Mouse (Mus musculus): ENCODE data around the gene Guca1a. TPM values are rescaled to one million over a fixed set of nuclear protein-coding genes. Genes with fewer than 3 reads are reported as not detected.

The Guca1a gene
- polyA plus RNA-seq, 1 experiment from 2014 or later: 0.23 TPM

DNA sequence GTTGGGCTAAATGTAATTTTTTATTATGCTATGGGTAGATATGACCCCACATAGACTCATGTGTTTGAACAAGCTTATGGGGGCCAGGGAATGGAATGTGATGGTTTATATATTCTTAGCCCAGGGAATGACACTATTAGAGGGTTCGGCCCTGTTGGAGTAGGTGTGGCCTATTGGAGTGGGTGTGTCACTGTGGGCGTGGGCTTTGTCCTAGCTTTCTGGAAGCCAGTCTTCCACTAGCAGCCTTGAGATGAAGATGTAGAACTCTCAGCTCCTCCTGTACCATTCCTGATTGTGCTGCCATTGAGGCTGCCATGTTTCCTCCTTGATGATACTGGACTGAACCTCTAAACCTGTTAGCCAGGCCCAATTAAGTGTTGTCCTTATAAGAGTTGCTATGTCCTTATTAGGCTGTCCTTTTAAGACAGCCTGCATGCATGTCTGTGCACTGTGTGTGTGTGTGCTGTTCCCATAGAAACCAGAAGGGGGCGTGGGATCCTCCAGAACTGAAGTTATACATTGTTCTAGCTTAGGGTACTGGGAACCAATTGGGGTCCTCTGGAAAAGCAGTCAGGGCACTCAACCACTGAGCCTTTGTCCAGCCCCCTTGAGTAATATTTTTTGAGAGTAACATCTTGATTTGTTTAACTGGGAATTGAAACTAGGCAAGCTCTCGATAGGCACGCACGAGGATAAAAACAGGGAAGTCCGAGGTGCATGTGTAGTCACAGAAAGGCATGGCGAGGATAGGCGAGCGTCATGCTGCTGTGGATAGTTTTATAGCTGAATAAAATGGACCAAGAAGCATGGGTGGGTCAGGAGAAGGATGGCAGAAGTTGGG lies 7.6 kb upstream of the Guca1a start:
- no peaks in the 10 kb centered on the region for H3K4me1 ChIP-seq (ENCODE audit: control insufficient read depth, insufficient read depth, low read length)
- H3K9ac ChIP-seq (ENCODE audit: low read length): no peak overlapping the region
- no peak overlapping the region for H3K4me2 ChIP-seq (ENCODE audit: low read depth, severe bottlenecking)
- no peak for DNase-seq (ENCODE audit: low spot score)
- H3K27ac ChIP-seq (replicated peaks; ENCODE audit: low read depth, low read length): no peak overlapping the region
- ATAC-seq (ENCODE audit: insufficient number of reproducible peaks, low FRiP score, low TSS enrichment, low read depth): no peak
- H3K4me3 ChIP-seq (ENCODE audit: low read depth, low read length): no peak overlapping the region
- no peaks in the 10 kb centered on the region for H3K9me3 ChIP-seq (ENCODE audit: control insufficient read depth, low read length)
- 59% methylated on average over 10 of the region's 10 CpGs for WGBS
- H3K27me3 ChIP-seq (ENCODE audit: control insufficient read depth, insufficient read depth, low read length): peaks cover 13% of the 10 kb centered on the region
- no peaks in the 10 kb centered on the region for H3K36me3 ChIP-seq (ENCODE audit: control insufficient read depth, insufficient read depth, low read length)

- no peak for ATAC-seq (ENCODE audit: insufficient number of reproducible peaks, low FRiP score, low TSS enrichment, low read depth)
- no peak overlapping the region for H3K27ac ChIP-seq (replicated peaks; ENCODE audit: low read depth, low read length)
- H3K4me2 ChIP-seq (ENCODE audit: low read depth, severe bottlenecking): no peak overlapping the region
- no peak overlapping the region for H3K4me3 ChIP-seq (ENCODE audit: low read depth, low read length)
- H3K9ac ChIP-seq (ENCODE audit: low read length): no peak overlapping the region
- no peaks in the 10 kb centered on the region for H3K36me3 ChIP-seq (ENCODE audit: control insufficient read depth, insufficient read depth, low read length)
- no peak for DNase-seq (ENCODE audit: low spot score)
- H3K4me1 ChIP-seq (ENCODE audit: control insufficient read depth, insufficient read depth, low read length): no peaks in the 10 kb centered on the region
- WGBS: 84% methylated on average over 8 of the region's 8 CpGs
- no peaks in the 10 kb centered on the region for H3K9me3 ChIP-seq (ENCODE audit: control insufficient read depth, low read length)
- H3K27me3 ChIP-seq (ENCODE audit: control insufficient read depth, insufficient read depth, low read length): peaks cover 26% of the 10 kb centered on the region
Observed at GRCm38 (mm10) chr17:47399091-47399490, 1.3 kb downstream of the Guca1a start.

DNA sequence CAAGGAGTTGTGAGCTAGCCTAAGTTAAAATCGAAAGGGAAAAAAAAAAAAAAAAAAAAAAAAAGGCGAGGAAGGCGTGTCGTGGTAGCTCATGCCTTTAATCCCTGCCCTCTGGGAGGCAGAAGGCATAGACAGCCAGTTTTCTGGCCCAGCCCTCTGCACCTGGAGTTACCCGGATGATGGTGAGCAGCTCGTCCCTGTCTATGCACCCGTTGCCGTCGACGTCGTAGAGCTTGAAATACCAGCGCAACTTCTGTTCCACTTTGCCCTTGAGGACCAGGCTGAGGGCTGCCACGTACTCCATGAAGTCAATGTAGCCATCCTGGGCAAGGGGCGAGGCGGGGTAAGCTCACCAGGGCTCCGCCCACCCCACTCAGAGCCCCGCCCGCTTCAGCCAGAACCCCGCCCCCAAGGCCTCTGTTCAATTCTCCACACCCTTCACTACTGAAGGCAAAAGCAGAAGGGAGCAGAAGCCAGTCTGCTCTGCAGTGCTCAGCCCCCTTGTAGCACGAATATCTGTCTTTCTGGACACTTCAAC lies 4.9 kb downstream of the Guca1a start:
- ATAC-seq (ENCODE audit: insufficient number of reproducible peaks, low FRiP score, low TSS enrichment, low read depth) (no peak; the same call in 1 of the 2 replicates), DNase-seq (ENCODE audit: low spot score) (peak; percentile 62)
- H3K4me1 ChIP-seq (ENCODE audit: control insufficient read depth, insufficient read depth, low read length): no peaks in the 10 kb centered on the region
- peak overlapping the region; percentile 12; the same call in 1 of the 2 replicates for H3K9ac ChIP-seq (ENCODE audit: low read length)
- peaks cover 27% of the 10 kb centered on the region for H3K27me3 ChIP-seq (ENCODE audit: control insufficient read depth, insufficient read depth, low read length)
- H3K4me2 ChIP-seq (ENCODE audit: low read depth, severe bottlenecking): peak overlapping the region; percentile 29
- H3K9me3 ChIP-seq (ENCODE audit: control insufficient read depth, low read length): no peaks in the 10 kb centered on the region; the same call in 1 of the 2 replicates
- H3K36me3 ChIP-seq (ENCODE audit: control insufficient read depth, insufficient read depth, low read length): no peaks in the 10 kb centered on the region
- no peak overlapping the region for H3K4me3 ChIP-seq (ENCODE audit: low read depth, low read length)
- 2% methylated on average over 20 of the region's 20 CpGs for WGBS
- H3K27ac ChIP-seq (replicated peaks; ENCODE audit: low read depth, low read length): no peak overlapping the region

DNA sequence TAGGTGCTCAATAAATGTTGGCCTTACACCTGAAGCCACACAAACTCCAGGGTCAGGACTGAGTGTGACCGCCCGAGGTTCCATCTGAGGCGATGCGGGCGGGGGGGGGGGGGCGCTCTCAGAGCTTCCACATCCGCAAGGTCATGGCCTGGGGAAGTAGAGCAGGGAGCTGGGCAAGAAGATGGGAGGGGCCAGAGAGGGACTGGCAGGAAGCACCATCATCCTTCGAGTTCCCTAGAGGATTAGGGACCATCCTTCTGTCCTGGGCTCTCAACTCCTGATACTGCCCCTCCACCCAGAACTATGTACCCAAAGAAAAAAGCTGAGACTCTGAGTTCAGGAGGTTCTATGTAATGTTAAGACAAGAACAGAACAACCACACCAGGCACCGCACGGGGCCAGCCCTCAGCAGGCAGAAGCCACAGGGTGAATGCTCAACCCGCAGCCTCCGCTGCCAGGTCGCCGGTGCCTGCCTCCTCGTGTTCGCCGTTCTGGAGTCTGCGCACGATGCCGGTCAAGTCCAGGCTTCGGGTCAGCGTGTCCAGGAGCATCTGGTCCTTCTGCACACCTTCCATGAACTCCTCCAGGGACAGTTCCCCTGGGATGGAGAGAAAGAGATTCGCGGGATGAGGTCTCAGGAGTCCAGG lies 6.0 kb downstream of the Guca1a start:
- no peak for ATAC-seq (ENCODE audit: insufficient number of reproducible peaks, low FRiP score, low TSS enrichment, low read depth)

DNA sequence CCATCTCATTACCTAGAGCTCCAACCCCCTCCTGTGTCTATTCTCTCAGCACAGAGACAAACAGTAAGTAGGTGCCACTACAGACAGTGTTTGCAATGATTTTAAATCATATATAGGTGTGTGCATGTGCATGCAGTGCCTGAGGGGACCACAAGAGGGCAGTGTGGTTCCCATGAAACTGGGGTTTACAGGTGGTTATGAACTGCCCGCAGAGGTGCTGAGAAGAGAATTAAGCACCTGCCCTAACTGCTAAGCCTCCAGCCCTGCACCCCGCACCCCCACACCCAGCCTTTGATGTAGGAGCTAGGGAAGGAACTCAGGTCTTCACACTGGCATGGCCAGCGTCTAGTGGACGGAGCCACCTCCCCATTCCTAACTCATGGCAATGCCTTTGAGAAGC lies 13.7 kb downstream of the Guca1a start:
- Histone ChIP-seq H3K9me3 (ENCODE audit: control insufficient read depth, low read length) (no peaks in the 10 kb centered on the region), H3K36me3 (ENCODE audit: control insufficient read depth, insufficient read depth, low read length) (no peaks in the 10 kb centered on the region), H3K9ac (ENCODE audit: low read length) (no peak overlapping the region), H3K4me3 (ENCODE audit: low read depth, low read length) (no peak overlapping the region), H3K27me3 (ENCODE audit: control insufficient read depth, insufficient read depth, low read length) (no peaks in the 10 kb centered on the region), H3K4me2 (ENCODE audit: low read depth, severe bottlenecking) (no peak overlapping the region), H3K27ac (replicated peaks; ENCODE audit: low read depth, low read length) (no peak overlapping the region), H3K4me1 (ENCODE audit: control insufficient read depth, insufficient read depth, low read length) (no peaks in the 10 kb centered on the region)
- DNase-seq (ENCODE audit: low spot score): peak; percentile 72
- no peak for ATAC-seq (ENCODE audit: insufficient number of reproducible peaks, low FRiP score, low TSS enrichment, low read depth)
- WGBS: 60% methylated on average over 4 of the region's 4 CpGs

More for the DNA sequence above, 6.0 kb downstream of the Guca1a start:
- H3K27me3 ChIP-seq (ENCODE audit: control insufficient read depth, insufficient read depth, low read length): peaks cover 27% of the 10 kb centered on the region
- H3K4me2 ChIP-seq (ENCODE audit: low read depth, severe bottlenecking): peak overlapping the region; percentile 29
- no peaks in the 10 kb centered on the region; the same call in 1 of the 2 replicates for H3K9me3 ChIP-seq (ENCODE audit: control insufficient read depth, low read length)
- H3K9ac ChIP-seq (ENCODE audit: low read length): no peak overlapping the region
- H3K27ac ChIP-seq (replicated peaks; ENCODE audit: low read depth, low read length): no peak overlapping the region
- no peaks in the 10 kb centered on the region for H3K36me3 ChIP-seq (ENCODE audit: control insufficient read depth, insufficient read depth, low read length)
- no peaks in the 10 kb centered on the region for H3K4me1 ChIP-seq (ENCODE audit: control insufficient read depth, insufficient read depth, low read length)
- peak; percentile 40 for DNase-seq (ENCODE audit: low spot score)
- WGBS: 24% methylated on average over 23 of the region's 24 CpGs
- peak overlapping the region; percentile 8; the same call in 1 of the 2 replicates for H3K4me3 ChIP-seq (ENCODE audit: low read depth, low read length)

- DNase-seq (ENCODE audit: low spot score): no peak
- Histone ChIP-seq H3K9me3 (ENCODE audit: control insufficient read depth, low read length) (no peaks in the 10 kb centered on the region), H3K4me2 (ENCODE audit: low read depth, severe bottlenecking) (no peak within 1 kb of the TSS), H3K27me3 (ENCODE audit: control insufficient read depth, insufficient read depth, low read length) (no peaks in the 10 kb centered on the region), H3K36me3 (ENCODE audit: control insufficient read depth, insufficient read depth, low read length) (no peaks in the 10 kb centered on the region), H3K9ac (ENCODE audit: low read length) (no peak within 1 kb of the TSS), H3K4me1 (ENCODE audit: control insufficient read depth, insufficient read depth, low read length) (no peaks in the 10 kb centered on the region), H3K27ac (replicated peaks; ENCODE audit: low read depth, low read length) (no peak within 1 kb of the TSS), H3K4me3 (ENCODE audit: low read depth, low read length) (no peak within 1 kb of the TSS)
- ATAC-seq (ENCODE audit: insufficient number of reproducible peaks, low FRiP score, low TSS enrichment, low read depth): no peak
- WGBS: 38% methylated on average over 10 of the region's 10 CpGs
Observed at GRCm38 (mm10) chr17:47385145-47385544, 15.2 kb downstream of the Guca1a start, which contains the start of gene Guca1b. Guca1b (plus strand) TSS chr17:47385393.

- DNase-seq (ENCODE audit: low spot score) (no peak), ATAC-seq (ENCODE audit: insufficient number of reproducible peaks, low FRiP score, low TSS enrichment, low read depth) (no peak)
- H3K9ac ChIP-seq (ENCODE audit: low read length): no peak overlapping the region
- H3K4me3 ChIP-seq (ENCODE audit: low read depth, low read length): no peak overlapping the region
- no peaks in the 10 kb centered on the region for H3K27me3 ChIP-seq (ENCODE audit: control insufficient read depth, insufficient read depth, low read length)
- no peaks in the 10 kb centered on the region for H3K9me3 ChIP-seq (ENCODE audit: control insufficient read depth, low read length)
- H3K4me1 ChIP-seq (ENCODE audit: control insufficient read depth, insufficient read depth, low read length): no peaks in the 10 kb centered on the region
- H3K4me2 ChIP-seq (ENCODE audit: low read depth, severe bottlenecking): no peak overlapping the region
- H3K36me3 ChIP-seq (ENCODE audit: control insufficient read depth, insufficient read depth, low read length): peaks cover 2% of the 10 kb centered on the region; the same call in 1 of the 2 replicates
- 90% methylated on average over 3 of the region's 3 CpGs for WGBS
- H3K27ac ChIP-seq (replicated peaks; ENCODE audit: low read depth, low read length): no peak overlapping the region
Observed at GRCm38 (mm10) chr17:47384064-47384463, 16.3 kb downstream of the Guca1a start.

DNA sequence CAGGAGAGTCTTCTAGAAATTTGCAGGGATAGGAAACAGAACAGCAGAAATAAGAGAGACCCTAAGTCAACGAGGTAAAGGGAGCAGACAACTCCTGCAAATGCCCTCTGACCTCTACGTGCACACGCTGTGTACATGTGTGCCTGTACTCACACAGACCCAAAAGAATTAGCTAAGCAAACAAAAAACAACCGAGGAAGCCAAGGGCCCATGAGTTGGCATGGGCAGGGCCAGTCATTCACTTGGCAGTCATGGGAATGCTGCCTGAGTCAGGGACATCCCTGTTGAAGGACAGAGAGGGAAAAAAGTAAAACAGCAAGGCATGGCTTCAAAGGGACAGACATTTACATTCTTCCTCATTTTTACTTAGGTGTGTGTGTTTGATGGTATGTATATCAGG lies 17.1 kb downstream of the Guca1a start:
- no peak overlapping the region for H3K27ac ChIP-seq (replicated peaks; ENCODE audit: low read depth, low read length)
- 91% methylated on average over 4 of the region's 4 CpGs for WGBS

More for the DNA sequence above, 17.1 kb downstream of the Guca1a start:
- Histone ChIP-seq H3K4me2 (ENCODE audit: low read depth, severe bottlenecking) (no peak overlapping the region), H3K4me3 (ENCODE audit: low read depth, low read length) (no peak overlapping the region), H3K9ac (ENCODE audit: low read length) (no peak overlapping the region), H3K27me3 (ENCODE audit: control insufficient read depth, insufficient read depth, low read length) (no peaks in the 10 kb centered on the region), H3K36me3 (ENCODE audit: control insufficient read depth, insufficient read depth, low read length) (peaks cover 5% of the 10 kb centered on the region), H3K4me1 (ENCODE audit: control insufficient read depth, insufficient read depth, low read length) (no peaks in the 10 kb centered on the region), H3K9me3 (ENCODE audit: control insufficient read depth, low read length) (no peaks in the 10 kb centered on the region)
- DNase-seq (ENCODE audit: low spot score) (no peak), ATAC-seq (ENCODE audit: insufficient number of reproducible peaks, low FRiP score, low TSS enrichment, low read depth) (no peak)

Measured in limb, embryonic 11.5 days (tissue).